Mouse (Mus musculus): ENCODE data around the gene Eps15l1.

The Eps15l1 gene

GRCm38 (mm10) chr8:72409443-72409842, 11.8 kb downstream of the Eps15l1 start:
- no peak for DNase-seq

GRCm38 (mm10) chr8:72407878-72408277, 13.4 kb downstream of the Eps15l1 start:
- no peak for DNase-seq

GRCm38 (mm10) chr8:72402981-72403380, 18.3 kb downstream of the Eps15l1 start:
- DNase-seq: no peak

- DNase-seq: no peak
Measured at GRCm38 (mm10) chr8:72401381-72401780, 19.9 kb downstream of the Eps15l1 start.

- DNase-seq: no peak
Measured at GRCm38 (mm10) chr8:72385737-72386136, 35.5 kb downstream of the Eps15l1 start.

- DNase-seq: peak; percentile 19 to 33
Measured at GRCm38 (mm10) chr8:72382395-72382794, 38.9 kb downstream of the Eps15l1 start.

- DNase-seq: no peak
Measured at GRCm38 (mm10) chr8:72380656-72381055, 40.6 kb downstream of the Eps15l1 start.

GRCm38 (mm10) chr8:72376900-72377299, 44.4 kb downstream of the Eps15l1 start:
- DNase-seq: no peak

GRCm38 (mm10) chr8:72376309-72376708, 45.0 kb downstream of the Eps15l1 start:
- DNase-seq: no peak

GRCm38 (mm10) chr8:72375161-72375560, 46.1 kb downstream of the Eps15l1 start:
- no peak for DNase-seq

- no peak for DNase-seq
Measured at GRCm38 (mm10) chr8:72372311-72372710, 48.9 kb downstream of the Eps15l1 start.

- DNase-seq: no peak
Measured at GRCm38 (mm10) chr8:72371356-72371755, 49.9 kb downstream of the Eps15l1 start.

- DNase-seq: no peak
Measured at GRCm38 (mm10) chr8:72366435-72366834, 54.8 kb downstream of the Eps15l1 start.

- peak; percentile 86 to 90 for DNase-seq
Measured at GRCm38 (mm10) chr8:72365826-72366225, 55.4 kb downstream of the Eps15l1 start.

- no peak for DNase-seq
Measured at GRCm38 (mm10) chr8:72365016-72365415, 56.2 kb downstream of the Eps15l1 start.

GRCm38 (mm10) chr8:72363457-72363856, 57.8 kb downstream of the Eps15l1 start:
- peak; percentile 13 to 27 for DNase-seq

GRCm38 (mm10) chr8:72362754-72363153, 58.5 kb downstream of the Eps15l1 start:
- DNase-seq: no peak

- DNase-seq: no peak
Measured at GRCm38 (mm10) chr8:72360162-72360561, 61.1 kb downstream of the Eps15l1 start.

- DNase-seq: no peak
Measured at GRCm38 (mm10) chr8:72356593-72356992, 64.7 kb downstream of the Eps15l1 start.

- DNase-seq: peak; percentile 27 to 62
Measured at GRCm38 (mm10) chr8:72354272-72354671, 67.0 kb downstream of the Eps15l1 start.

- DNase-seq: no peak
Measured at GRCm38 (mm10) chr8:72353700-72354045, 67.6 kb downstream of the Eps15l1 start.

- peak; percentile 42 to 54 for DNase-seq
Measured at GRCm38 (mm10) chr8:72352951-72353699, 68.1 kb downstream of the Eps15l1 start.

GRCm38 (mm10) chr8:72351405-72352005, 69.8 kb downstream of the Eps15l1 start:
- no peak for DNase-seq

- no peak for DNase-seq
Measured at GRCm38 (mm10) chr8:72350727-72351126, 70.5 kb downstream of the Eps15l1 start.

GRCm38 (mm10) chr8:72349838-72350237, 71.4 kb downstream of the Eps15l1 start:
- DNase-seq: no peak
